Mouse (Mus musculus): ENCODE results near the gene Ubc.
"Not testable (repeated sequence)": the region's sequence is repeated elsewhere in the genome, so short reads cannot be mapped to it uniquely, and the experiment has no call there.

Gene Ubc

DNA sequence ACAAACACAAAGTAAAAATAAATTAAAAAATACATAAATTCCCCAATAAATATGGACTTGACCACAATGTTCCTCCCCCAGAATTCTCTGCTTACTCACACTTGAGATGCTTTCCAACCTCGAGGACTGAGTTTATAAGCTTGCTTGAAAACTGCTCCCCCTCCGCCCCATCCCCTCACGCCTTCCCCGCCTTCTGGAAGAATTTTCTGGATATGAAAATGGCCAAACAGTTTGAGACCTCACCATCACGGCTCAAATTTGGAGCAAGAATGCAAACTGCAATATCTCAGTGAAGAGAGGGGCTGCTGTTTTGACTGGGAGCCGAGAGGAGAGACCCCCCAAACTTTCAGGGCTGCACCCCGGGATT is 14.5 kb upstream of the Ubc start:
- in situ Hi-C loops (cut with MseI, MboI), result no loop called here

- in situ Hi-C loops (cut with MseI, MboI), result no loop called here
Observed at GRCm38 (mm10) chr5:125403481-125404465, 13.8 kb upstream of the Ubc start.

DNA sequence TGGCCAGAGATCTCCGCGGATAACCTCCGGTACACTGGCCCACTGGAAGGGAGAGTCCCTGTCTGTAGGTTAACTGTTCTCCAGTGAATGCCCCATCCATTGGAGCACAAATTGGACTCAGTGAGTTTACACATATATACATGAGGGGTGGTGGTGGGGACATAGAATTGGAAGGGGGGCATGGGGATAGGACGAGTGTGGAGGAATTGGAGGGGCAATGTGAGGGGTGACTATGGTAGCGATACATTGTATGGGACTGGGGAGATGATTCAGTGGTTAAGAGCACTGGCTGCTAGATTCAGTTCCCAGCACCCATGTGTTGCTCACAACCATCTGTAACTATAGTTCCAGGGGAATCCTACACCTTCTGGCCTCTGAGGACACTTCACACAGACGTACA is 13.0 kb upstream of the Ubc start:
- in situ Hi-C loops (cut with MseI, MboI), result no loop called here

- in situ Hi-C loops (cut with MseI, MboI), result no loop called here
Observed at GRCm38 (mm10) chr5:125402476-125402875, 12.5 kb upstream of the Ubc start.

GRCm38 (mm10) chr5:125400903-125401302 is 10.9 kb upstream of the Ubc start:
- in situ Hi-C loops (cut with MseI, MboI), result no loop called here

- in situ Hi-C loops (cut with MseI, MboI), result no loop called here
Observed at GRCm38 (mm10) chr5:125395008-125395407, 5.0 kb upstream of the Ubc start.

DNA sequence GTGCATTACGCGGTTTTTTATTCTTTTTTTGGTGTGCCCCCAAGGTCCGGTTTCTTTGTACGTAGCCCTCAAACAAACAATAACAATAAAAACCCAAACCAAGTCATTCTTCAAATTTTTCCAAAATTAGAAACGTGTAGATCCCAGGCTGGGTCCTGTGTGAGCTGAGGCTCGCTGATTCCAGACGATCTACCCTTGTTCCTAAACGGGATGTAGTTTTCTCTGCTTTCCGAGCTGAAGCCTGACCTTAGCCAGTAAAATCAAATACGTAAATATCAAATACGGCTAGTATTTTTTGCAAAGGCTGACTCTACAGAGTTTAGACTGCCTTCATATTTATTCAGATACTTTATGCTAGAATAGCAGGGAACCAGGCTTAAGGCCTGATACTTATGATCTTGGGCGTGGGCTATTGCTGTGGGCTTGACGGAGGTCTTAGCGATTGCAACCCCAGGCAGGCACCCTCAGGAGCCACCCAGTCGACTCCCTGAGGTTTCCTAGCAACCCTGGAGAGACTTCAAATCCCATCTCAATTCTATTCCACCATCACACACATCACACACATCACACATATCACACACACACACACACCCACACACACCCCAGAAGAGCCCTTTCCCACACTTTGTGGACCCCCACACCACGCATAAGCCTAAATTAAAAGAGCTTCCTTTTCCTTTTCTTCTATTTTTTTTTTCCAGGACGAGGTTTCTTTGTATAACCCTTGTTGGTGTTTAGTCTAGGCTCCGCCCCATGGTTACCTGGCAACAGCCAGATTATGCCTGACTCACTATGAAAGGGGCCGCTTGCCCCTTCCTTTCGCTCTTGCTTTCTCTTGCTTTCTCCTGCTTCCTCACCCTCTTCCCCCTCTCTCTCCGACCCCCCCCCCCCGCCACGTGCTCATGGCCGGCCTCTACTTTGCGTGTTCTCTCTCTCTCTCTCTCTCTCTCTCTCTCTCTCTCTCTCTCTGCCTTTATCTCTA is 3.9 kb upstream of the Ubc start:
- in situ Hi-C loops (cut with MseI, MboI), result no loop called here

- in situ Hi-C loops (cut with MseI, MboI), result no loop called here
Observed at GRCm38 (mm10) chr5:125392977-125393621, 3.1 kb upstream of the Ubc start.

DNA sequence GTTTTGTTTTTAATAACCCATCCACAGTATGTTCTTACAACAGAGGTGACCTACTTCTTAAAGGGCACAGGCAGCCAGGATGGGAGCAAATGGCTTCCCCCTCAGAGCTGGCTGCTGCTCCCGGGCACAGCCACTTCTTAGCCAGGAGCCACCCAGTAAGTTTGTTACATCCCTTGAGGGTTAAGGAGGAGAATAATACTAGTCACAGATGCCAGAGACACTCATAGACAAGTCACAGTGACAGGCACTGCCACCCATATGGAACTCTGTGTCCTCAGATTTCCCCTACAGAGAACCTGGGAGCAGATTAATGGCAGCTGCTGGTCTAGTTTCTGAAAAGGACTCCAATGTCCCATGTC is 2.6 kb upstream of the Ubc start:
- in situ Hi-C loops (cut with MseI, MboI), result no loop called here

GRCm38 (mm10) chr5:125392176-125392575 is 2.2 kb upstream of the Ubc start:
- in situ Hi-C loops (cut with MseI, MboI), result not testable (repeated sequence)

- in situ Hi-C loops (cut with MseI, MboI), result no loop called here
Observed at GRCm38 (mm10) chr5:125391609-125392008, 1.6 kb upstream of the Ubc start.

DNA sequence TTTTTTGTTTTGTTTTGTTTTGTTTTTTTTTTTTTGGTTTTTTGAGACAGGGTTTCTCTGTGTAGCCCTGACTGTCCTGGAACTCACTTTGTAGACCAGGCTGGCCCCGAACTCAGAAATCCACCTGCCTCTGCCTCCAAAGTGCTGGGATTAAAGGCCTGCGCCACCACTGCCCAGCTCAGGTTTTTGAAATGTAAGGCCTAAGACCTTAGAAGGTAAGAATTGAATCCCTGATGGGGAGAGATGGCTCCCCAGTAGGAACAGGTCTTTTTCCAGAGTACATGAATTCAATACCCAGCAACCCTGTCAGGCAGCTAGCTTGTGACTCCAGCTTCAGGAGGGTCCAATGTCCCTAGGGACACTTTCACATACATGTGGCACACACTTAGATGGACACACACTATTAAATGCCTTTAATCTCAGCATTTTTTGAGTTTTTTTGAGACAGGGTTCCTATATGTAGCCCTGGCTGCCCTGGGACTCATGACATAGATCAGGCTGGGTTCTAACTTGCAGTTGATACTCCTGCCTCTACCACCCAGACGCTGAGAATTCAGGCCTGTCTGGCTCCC is 990 bp upstream of the Ubc start:
- in situ Hi-C loops (cut with MseI, MboI), result no loop called here

DNA sequence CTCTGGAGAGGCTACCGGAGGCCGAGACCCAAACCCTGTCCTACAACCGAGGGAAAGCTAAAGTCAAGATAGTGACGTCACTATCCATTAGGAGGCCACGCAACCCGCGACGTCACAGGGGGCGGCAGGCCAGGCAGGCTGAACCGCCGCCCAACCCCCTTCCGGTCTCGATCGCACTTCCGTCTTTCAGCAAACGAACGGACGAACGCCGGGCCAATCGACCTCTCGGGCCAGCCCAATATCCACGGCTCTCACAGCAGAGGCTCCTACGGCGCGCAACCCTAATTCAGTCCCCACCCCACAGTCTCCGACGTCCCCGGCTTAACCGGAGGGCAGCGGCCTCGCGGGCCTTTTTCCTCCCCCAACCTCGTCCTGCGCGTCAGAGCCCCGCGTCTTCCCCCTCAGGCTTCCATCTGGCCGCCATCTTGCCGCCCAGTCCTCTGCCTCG is 847 bp downstream of the Ubc start, which contains the start of gene Gm10382:
Gene Gm10382 (plus strand): TSS at position 192 of the 448 bp plus-strand sequence.
- in situ Hi-C loops (cut with MseI, MboI), result no loop called here

DNA sequence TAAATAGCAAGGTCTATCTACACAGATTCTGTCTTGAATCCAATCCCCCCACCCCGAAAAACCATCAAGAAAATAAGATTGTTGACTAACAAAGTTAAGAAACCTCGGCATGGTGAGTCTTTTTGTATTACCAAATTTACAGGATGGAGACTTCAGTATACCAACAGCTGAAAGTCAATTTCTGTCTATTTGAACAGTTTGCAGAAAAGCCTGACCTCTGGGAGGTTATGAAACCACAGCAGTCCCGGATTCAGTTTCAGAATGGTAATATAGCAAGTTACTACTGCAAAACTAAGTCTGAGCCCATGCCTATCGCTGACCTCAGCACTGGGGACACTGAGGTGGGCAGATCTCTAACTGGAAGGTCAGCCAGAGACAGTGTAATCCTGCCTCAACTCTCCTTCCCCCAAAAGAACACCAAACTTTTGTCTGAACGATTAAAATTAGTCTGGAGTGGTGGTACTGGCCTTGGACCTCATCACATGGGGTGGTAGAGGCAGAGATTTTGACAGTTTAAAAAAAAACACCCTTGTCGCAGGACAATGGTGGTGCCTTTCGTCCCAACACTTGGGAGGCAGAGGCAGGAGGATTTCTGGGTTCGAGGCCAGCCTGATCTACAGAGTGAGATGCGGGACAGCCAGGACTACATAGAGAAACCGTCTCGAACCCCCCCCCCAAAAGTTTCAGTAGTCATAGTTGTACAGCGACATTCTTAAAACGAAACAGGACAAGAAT is 1.5 kb downstream of the Ubc start:
- in situ Hi-C loops (cut with MseI, MboI), result no loop called here

DNA sequence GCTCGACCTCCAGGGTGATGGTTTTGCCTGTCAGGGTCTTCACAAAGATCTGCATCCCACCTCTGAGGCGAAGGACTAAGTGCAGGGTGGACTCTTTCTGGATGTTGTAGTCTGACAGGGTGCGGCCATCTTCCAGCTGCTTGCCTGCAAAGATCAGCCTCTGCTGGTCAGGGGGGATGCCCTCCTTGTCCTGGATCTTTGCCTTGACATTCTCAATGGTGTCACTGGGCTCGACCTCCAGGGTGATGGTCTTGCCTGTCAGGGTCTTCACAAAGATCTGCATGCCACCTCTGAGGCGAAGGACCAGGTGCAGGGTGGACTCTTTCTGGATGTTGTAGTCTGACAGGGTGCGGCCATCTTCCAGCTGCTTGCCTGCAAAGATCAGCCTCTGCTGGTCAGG is 2.7 kb downstream of the Ubc start:
- in situ Hi-C loops (cut with MseI, MboI), result not testable (repeated sequence)

GRCm38 (mm10) chr5:125385215-125385940 is 4.6 kb downstream of the Ubc start:
- in situ Hi-C loops (cut with MseI, MboI), result no loop called here

- in situ Hi-C loops (cut with MseI, MboI), result no loop called here
Observed at GRCm38 (mm10) chr5:125384512-125385214, 5.3 kb downstream of the Ubc start.

DNA sequence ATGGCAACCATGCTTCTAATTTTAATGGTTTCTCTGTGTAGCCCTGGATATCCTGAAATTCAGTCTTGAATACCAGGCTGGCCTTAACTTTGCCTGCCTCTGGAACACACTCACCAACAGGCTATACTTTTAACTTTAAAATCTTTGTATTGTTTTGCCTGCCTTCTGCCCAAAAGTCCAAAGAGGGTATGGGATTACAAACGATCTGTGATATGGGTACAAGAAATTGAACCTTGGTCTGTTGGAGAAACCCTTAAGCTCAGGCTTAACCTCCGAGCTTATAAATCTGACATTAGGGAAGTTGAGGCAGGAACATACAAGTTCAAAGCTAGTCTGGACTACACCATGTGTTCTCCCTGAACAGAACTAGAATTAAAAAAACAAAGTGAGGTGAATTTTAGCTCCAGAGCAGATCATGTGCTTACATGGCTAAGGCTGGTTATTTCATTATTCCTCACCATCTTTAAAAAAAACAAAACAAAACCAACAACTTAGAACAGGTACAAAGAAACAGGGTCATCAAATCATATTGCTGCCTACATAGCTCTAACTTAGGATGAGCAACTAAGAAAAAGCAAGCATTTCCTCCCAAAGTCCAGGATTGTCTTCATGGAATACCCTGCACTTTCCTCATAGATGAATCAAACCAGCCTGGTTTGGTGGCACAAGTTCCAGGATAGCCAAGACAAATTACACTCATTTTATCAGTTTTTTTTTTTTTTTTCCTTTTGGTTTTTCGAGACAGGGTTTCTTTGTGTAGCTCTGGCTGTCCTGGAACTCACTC is 6.2 kb downstream of the Ubc start:
- in situ Hi-C loops (cut with MseI, MboI), result no loop called here
